Mouse (Mus musculus): ENCODE measurements around the gene Tbcel. TPM values are rescaled to one million over a fixed set of nuclear protein-coding genes. Genes with fewer than 3 reads are reported as not detected.
A peak's percentile ranks its signal among the peaks of the same experiment; 100 is the strongest.

Gene Tbcel
- polyA plus RNA-seq, 2 experiments from 2014 or later, result 7.5 to 8.2 TPM

DNA sequence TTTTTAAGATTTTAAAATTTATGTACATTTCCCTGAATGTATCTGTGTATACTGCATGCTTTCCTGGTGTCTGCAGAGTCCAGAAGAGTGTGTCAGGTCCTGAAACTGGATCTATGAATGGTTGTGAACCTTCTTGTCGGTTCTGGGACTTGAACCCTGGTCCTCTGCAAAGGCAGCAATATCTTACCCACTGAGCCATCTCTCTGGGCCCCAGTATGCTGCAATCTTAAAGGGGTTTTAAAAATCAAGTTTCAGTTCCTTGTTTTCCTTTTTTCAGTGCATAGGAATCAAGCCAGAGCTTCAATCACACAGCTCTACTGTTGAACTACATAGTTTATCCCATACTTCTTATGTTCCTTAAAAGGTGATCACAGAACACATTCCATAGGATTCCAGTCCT lies 24.7 kb downstream of the Tbcel start:
- ATAC-seq, result no peak

DNA sequence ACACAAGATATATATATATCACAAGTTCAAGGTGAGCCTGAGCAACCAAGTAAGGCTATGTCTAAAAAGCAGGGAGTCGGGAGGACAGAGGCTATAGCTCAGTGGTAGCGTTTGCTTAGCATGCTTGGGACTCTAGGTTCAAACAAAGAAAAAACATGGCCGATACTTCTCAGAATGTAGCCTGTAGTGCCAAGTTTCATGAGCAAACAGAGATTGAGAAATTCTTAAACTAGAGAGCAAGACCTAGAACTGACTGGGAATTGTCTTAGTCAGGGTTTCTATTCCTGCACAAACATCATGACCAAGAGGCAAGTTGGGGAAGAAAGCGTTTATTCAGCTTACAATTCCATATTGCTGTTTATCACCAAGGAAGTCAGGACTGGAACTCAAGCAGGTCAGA lies 31.4 kb downstream of the Tbcel start:
- ATAC-seq, result no peak

DNA sequence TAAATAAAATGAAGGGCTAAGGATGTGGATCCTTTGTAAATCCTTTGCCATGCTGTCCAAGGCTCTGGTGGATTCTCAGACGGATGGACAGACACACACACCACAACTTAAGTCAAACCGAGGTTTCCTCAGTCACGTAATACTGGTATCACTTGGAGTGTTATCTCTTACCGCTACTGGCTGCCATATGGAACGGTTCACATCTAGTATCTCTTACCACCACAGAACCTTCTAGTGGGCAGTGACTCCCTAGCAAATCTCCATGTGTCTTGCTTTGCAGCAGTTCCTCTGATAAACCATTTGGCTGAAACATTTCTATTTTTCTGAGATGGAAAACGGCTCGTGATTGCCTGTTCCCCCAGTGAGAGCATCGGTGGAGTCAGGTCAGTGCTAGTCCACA lies 33.4 kb downstream of the Tbcel start:
- ATAC-seq, result no peak

DNA sequence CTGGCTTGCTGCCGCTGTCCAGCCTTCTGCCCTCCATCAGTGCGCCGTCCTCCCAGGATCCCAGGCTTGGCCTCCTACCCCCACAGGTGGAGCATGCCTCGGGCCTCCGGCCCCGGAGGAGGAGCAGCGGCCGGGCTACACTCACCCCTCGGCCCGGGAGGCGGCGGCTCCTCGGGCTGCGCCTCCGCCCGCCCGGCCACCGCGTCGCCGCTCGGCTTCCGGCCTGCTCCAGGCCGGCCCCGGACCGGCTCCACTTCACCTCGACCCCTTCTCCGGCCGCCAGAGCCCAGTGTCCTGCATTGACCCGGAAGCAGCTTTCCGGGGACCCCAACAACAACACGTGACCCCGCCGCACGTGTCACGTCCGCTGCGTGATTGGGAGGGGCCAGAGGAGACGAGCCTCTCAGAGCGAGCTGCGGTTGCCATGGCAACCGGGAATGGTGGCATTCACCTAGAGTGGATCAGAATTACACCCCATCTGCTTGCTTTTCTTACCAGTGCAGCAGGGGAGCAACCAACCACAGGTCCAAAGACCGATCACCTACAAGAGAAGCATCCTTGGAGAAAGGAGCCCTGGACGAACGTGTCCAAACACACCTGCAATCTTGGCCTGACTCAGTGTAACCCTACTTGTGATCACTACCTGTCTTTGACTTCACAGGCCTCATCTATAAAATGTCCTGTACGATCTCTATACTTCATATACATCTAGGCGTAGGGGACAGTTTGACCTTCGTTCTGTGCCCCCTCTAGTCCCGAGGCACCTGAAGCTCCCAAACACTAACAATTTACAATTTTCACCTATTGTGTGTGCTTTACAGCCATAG lies 35.5 kb downstream of the Tbcel start:
- ATAC-seq, result peak; percentile 86

DNA sequence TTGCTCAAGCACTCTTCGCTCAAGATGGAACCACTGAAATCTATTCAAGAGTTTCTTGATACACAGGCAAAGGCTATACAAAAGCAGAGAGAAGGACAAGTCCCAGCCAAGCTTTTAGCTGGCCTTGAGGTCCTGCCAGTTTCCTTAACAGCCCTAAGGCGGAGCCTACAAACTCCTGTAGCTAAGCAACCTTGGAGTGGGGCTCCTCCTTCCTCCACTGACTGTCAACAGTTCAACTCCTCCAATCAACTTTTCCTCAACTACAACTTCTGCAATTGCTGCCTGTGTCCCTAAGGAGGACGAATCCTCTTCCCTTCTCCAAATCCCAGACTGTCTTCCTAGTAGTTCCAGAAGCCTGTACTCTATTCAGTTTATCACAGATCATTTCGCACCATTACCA lies 36.4 kb downstream of the Tbcel start:
- peak; percentile 33 for ATAC-seq

DNA sequence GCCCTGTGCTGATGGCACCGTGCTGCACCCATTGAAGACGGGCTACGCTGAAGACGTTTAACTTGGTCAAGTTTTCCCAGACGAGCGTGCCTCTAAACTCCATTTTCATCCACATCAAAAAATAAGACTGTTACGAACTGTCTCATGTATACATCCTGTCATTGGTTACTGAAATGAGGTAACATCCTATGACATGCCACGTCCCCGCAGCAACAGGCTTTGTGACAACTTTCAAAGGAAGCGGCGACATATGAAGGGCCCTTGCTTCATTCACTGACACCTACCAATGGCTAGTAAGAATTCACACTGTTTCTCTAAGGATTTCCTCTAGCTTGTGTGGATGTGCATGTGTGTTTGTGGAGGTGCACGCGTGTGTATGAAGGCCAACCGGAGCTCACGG lies 38.3 kb downstream of the Tbcel start:
- peak; percentile 19 for ATAC-seq

GRCm38 (mm10) chr9:42468360-42468759 lies 39.2 kb downstream of the Tbcel start:
- no peak for ATAC-seq

- ATAC-seq, result no peak
These were observed 40.3 kb downstream of the Tbcel start for GRCm38 (mm10) chr9:42467116-42467815.

GRCm38 (mm10) chr9:42465661-42466091 lies 41.9 kb downstream of the Tbcel start:
- ATAC-seq, result peak; percentile 86

- no peak for ATAC-seq
These were observed 43.4 kb downstream of the Tbcel start for GRCm38 (mm10) chr9:42464181-42464580.

- ATAC-seq, result no peak
These were observed 44.2 kb downstream of the Tbcel start for GRCm38 (mm10) chr9:42463220-42463989.

DNA sequence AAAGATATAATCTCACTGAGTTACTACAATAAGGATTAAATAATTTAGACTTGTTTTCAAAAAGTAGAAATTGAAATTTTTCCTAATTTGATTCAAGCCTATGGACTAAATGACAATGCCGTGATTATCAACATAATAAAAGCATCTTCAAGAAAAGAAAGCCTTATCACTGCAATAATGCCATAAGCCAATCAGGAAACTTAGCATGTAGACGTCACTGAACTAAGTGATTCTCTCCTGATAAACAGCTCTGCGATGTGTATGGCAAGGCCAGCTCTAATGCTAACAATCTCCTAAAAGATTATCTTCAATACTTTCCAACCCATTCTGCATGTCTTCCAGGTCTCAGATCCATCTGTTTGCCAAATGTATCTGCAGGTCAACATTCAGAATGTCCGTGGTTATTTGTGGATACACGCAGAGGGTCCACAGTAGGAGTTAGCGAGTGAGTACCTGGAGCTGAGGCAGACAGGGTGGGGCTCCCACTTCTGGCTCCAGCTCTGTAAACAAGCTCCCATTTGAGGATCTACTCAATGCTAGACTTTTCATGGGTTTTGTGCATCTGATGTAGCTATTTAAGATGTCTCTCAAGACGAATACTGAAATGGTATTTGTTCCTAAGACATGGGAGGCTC lies 44.9 kb downstream of the Tbcel start:
- no peak for ATAC-seq

GRCm38 (mm10) chr9:42461390-42462108 lies 46.1 kb downstream of the Tbcel start:
- ATAC-seq, result no peak

DNA sequence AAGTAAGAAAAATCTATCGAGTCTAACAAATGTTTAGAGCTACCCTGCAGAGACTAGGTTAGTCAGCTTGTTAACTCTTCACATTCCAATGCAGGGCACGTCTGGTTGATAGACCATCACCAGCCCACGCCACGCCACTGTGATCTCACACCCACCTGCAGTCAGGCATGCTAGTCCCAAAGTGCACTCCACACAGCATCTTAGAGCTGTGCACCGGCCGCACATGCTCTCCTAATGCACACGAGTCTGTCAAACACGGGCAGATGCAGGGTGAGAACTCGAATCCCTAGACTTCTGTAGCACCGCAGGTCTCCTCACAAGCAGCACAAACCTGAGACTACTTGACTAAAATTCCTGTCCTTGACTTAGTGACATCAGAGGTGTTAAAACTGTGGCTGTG lies 47.3 kb downstream of the Tbcel start:
- no peak for ATAC-seq

- no peak for ATAC-seq
These were observed 47.9 kb downstream of the Tbcel start for GRCm38 (mm10) chr9:42459736-42460135.

GRCm38 (mm10) chr9:42458741-42459515 lies 48.7 kb downstream of the Tbcel start:
- ATAC-seq, result no peak

DNA sequence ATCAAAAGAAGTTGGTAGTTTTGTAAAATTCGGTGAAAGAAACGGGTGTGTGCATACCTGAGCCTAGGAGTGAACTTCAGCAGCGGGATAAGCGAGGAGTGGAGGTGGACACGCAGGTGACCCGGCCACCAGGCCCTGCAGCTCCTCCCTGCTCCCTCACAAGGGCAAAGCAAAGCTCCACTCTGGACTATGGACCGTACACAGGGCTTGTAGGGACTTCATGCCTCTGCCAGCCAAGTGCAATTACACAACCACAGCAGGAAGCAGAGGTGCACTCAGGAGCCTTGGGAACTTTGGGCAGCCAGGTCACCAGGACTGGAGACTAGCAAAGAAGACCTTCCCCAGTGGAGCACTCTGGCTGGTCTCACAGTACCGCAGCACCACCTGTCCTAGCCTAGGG lies 50.1 kb downstream of the Tbcel start:
- ATAC-seq, result no peak

GRCm38 (mm10) chr9:42454364-42454763 lies 53.2 kb downstream of the Tbcel start:
- ATAC-seq, result no peak

GRCm38 (mm10) chr9:42449043-42449442 lies 58.6 kb downstream of the Tbcel start:
- ATAC-seq, result no peak

DNA sequence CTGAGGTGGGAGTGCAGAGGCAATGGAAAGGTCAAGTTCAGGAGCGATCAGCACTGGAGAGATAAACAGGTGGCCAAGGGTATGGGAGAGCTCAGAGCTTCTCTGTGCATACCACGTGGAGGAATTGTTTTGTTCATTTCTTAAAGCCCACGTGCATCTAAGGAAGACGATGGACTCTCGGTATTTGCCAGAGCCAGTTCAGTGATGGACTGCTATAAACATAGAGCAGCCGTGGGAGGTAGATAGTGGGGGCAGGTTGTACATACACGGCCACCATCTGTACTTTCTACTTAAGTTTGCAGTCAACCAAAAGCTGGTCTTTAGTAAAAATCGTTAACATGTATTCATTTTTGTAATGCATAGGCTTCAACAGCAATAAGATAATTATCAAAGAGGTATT lies 65.5 kb downstream of the Tbcel start:
- ATAC-seq, result no peak

GRCm38 (mm10) chr9:42441234-42441633 lies 66.4 kb downstream of the Tbcel start:
- no peak for ATAC-seq

All from activated CD4-positive, CD25-positive, alpha-beta regulatory T cell, adult 4 months (primary cell).